7 mouse cellular contexts compared by ENCODE assay signal in the genomic region with DNA sequence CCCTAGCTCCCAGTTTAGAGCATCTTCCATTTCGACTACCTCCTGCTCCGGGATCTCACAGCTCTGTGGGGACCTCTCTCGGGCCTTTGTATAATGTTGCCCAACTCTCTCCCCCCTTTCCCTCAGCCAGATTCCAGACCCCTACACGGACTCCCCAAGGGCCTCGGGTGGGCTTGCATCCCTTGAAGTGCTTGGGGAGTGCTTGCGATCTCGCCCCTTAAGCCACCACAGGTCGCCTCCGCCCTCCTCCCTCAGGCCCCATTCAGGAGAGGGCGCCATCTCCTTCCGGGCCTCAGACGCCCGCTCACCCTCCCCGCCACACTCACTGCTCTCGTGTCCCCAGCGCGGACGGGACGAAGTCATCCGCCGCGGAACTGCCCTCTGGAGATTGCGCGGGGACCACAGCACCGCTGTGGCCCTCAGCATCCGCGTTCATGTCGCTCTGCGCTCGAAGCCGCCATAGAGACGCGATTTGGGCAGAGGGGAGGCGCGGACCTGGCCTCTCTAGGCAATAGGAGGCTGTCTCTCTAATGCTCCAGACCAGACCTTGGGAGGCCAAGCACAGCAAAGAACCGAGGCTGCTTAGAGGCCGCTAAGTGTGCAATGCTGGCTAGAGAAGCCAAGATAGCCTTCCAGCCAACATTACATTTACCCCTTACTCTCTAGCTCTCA. TPM values are rescaled to one million over a fixed set of nuclear protein-coding genes. Genes with fewer than 3 reads are reported as not detected.
DNase-seq lines count a peak whose midpoint lies in the region; ATAC-seq and TF ChIP-seq lines count a peak whose summit lies in the region.

Gene Eef1akmt2, minus strand, starts transcription at position 501 of the 672 bp plus-strand sequence.

- H3K4me1 ChIP-seq in embryonic facial prominence, embryonic 12.5 days = no peaks in the 10 kb centered on the region
- H3K4me1 ChIP-seq in heart, adult 2 months (ENCODE audit: control insufficient read depth, insufficient read depth, low read length) = peaks cover 1% of the 10 kb centered on the region; the same call in 1 of the 2 replicates
- H3K4me1 ChIP-seq in limb, embryonic 13.5 days = peaks cover 24% of the 10 kb centered on the region
- H3K4me1 ChIP-seq in midbrain, embryonic 16.5 days (ENCODE audit: control insufficient read depth, insufficient read depth, low read length) = peaks cover 10% of the 10 kb centered on the region

- intact Hi-C loops in heart, adult 2 months (cut with DNase I) = loop anchor here (1.0 to 10.0 kb wide), 4 partner anchors 40 to 272 kb away; partner anchors contain the start of genes Ctbp2, Fam53b, Fgfr2 and Zranb1

- peak; percentile 66 for TF ChIP-seq CTCF in heart, adult 2 months (IDR thresholded peaks at IDR 0.05)

- no peaks in the 10 kb centered on the region for H3K79me2 ChIP-seq in heart, adult 2 months (replicated peaks; ENCODE audit: control insufficient read depth, insufficient read depth, low read length)

- no peaks in the 10 kb centered on the region for H3K27me3 ChIP-seq in embryonic facial prominence, embryonic 12.5 days
- H3K27me3 ChIP-seq in heart, adult 2 months (ENCODE audit: control insufficient read depth, insufficient read depth, low read length) = no peaks in the 10 kb centered on the region
- no peaks in the 10 kb centered on the region for H3K27me3 ChIP-seq in limb, embryonic 13.5 days
- H3K27me3 ChIP-seq in midbrain, embryonic 16.5 days (ENCODE audit: control insufficient read depth, insufficient read depth, low read depth, low read length) = no peaks in the 10 kb centered on the region

- H3K4me2 ChIP-seq in embryonic facial prominence, embryonic 12.5 days (replicated peaks) = peak within 1 kb of the TSS; percentile 62
- H3K4me2 ChIP-seq in limb, embryonic 13.5 days (replicated peaks) = peak within 1 kb of the TSS; percentile 69
- peak within 1 kb of the TSS; percentile 76 for H3K4me2 ChIP-seq in midbrain, embryonic 16.5 days (ENCODE audit: low read length)

- H3K27ac ChIP-seq in embryonic facial prominence, embryonic 12.5 days = peak within 1 kb of the TSS; percentile 97
- H3K27ac ChIP-seq in heart, adult 2 months = peak within 1 kb of the TSS; percentile 99
- peak within 1 kb of the TSS; percentile 96 for H3K27ac ChIP-seq in limb, embryonic 13.5 days
- H3K27ac ChIP-seq in midbrain, embryonic 16.5 days (ENCODE audit: low read length) = peak within 1 kb of the TSS; percentile 96

- peaks cover 24% of the 10 kb centered on the region for H3K36me3 ChIP-seq in embryonic facial prominence, embryonic 12.5 days
- H3K36me3 ChIP-seq in heart, adult 2 months (ENCODE audit: control insufficient read depth, insufficient read depth, low read length) = no peaks in the 10 kb centered on the region
- peaks cover 33% of the 10 kb centered on the region for H3K36me3 ChIP-seq in limb, embryonic 13.5 days
- H3K36me3 ChIP-seq in midbrain, embryonic 16.5 days (ENCODE audit: control insufficient read depth, insufficient read depth, low read length) = peaks cover 6% of the 10 kb centered on the region; the same call in 1 of the 2 replicates

- WGBS in embryonic facial prominence, embryonic 12.5 days = under 1% methylated on average over 37 of the region's 37 CpGs
- under 1% methylated on average over 37 of the region's 37 CpGs for WGBS in heart, adult 2 months
- WGBS in limb, embryonic 13.5 days = under 1% methylated on average over 37 of the region's 37 CpGs
- WGBS in midbrain, embryonic 16.5 days = 0% methylated on average over 35 of the region's 37 CpGs

- ATAC-seq in embryonic facial prominence, embryonic 12.5 days (ENCODE audit: insufficient number of reproducible peaks, insufficient read depth, low FRiP score, low TSS enrichment) = peak; percentile 97
- ATAC-seq in limb, embryonic 13.5 days (ENCODE audit: low FRiP score, low read depth) = peak; percentile 96
- ATAC-seq in midbrain, embryonic 16.5 days = peak; percentile 97

- peak; percentile 73 for DNase-seq in adrenal gland, postnatal 25 days
- DNase-seq in heart, adult 2 months = peak; percentile 86 to 88
- peak; percentile 83 to 85 for DNase-seq in kidney, adult 8-10 months
- DNase-seq in spleen, postnatal 10 days (ENCODE audit: low spot score in 2 of 2) = peak; percentile 78 to 84

- H3K9me3 ChIP-seq in embryonic facial prominence, embryonic 12.5 days = no peaks in the 10 kb centered on the region
- H3K9me3 ChIP-seq in limb, embryonic 13.5 days = no peaks in the 10 kb centered on the region
- no peaks in the 10 kb centered on the region for H3K9me3 ChIP-seq in midbrain, embryonic 16.5 days (replicated peaks; ENCODE audit: control insufficient read depth, low read length, poor library complexity, severe bottlenecking)

- peak within 1 kb of the TSS; percentile 76 for H3K9ac ChIP-seq in embryonic facial prominence, embryonic 12.5 days
- peak within 1 kb of the TSS; percentile 98 for H3K9ac ChIP-seq in heart, adult 2 months (ENCODE audit: low read depth, low read length)
- H3K9ac ChIP-seq in limb, embryonic 13.5 days = peak within 1 kb of the TSS; percentile 93
- H3K9ac ChIP-seq in midbrain, embryonic 16.5 days (ENCODE audit: low read depth, low read length) = peak within 1 kb of the TSS; percentile 88

- TF ChIP-seq EP300 in heart, adult 2 months (IDR thresholded peaks at IDR 0.05; ENCODE audit: insufficient read depth, low read depth, low read length) = 0 out of 2 replicates have a peak, but pooled peaks have one; percentile 13

- H3K4me3 ChIP-seq in embryonic facial prominence, embryonic 12.5 days = peak within 1 kb of the TSS; percentile 70
- H3K4me3 ChIP-seq in heart, adult 2 months = peak within 1 kb of the TSS; percentile 84
- H3K4me3 ChIP-seq in limb, embryonic 13.5 days = peak within 1 kb of the TSS; percentile 81
- peak within 1 kb of the TSS; percentile 68 for H3K4me3 ChIP-seq in midbrain, embryonic 16.5 days (ENCODE audit: low read depth, low read length)

- peak; percentile 70; the same call in 1 of the 2 replicates for TF ChIP-seq POLR2A in heart, adult 2 months (IDR thresholded peaks at IDR 0.05; ENCODE audit: insufficient read depth, low read depth, low read length)

RNA-seq across cellular contexts. Expression of gene Eef1akmt2, which starts in this region (rescaled TPM):
- 30.5 and 36.6 TPM in 2 replicates for total RNA-seq in adrenal gland, postnatal 25 days (2021)
- 75.7 and 79.1 TPM in 2 replicates for polyA plus RNA-seq in embryonic facial prominence, embryonic 12.5 days (2016; fragmentation: Nextera tagmentation; extraction: Ambion mirVana)
- total RNA-seq in heart, adult 2 months (2021) = 1 to 10 TPM; 7.7 TPM
- polyA plus RNA-seq in heart, adult 2 months (2012; rRNA removed) = 5.2 and 6.0 TPM in 2 replicates
- 76.0 and 78.3 TPM in 2 replicates for polyA plus RNA-seq in limb, embryonic 13.5 days (2015; fragmentation: Nextera tagmentation; extraction: Ambion mirVana)
- polyA plus RNA-seq in midbrain, embryonic 16.5 days (2015; fragmentation: Nextera tagmentation; extraction: Ambion mirVana) = 91.7 and 94.3 TPM in 2 replicates

Comparison
In these comparisons a context has a peak if more than half of its experiments do, and no peak if none do; other contexts are left out.
1. Peak in every context shown above with its lines: DNase-seq, ATAC-seq, H3K4me3 ChIP-seq and H3K27ac ChIP-seq.
2. RNA of gene Eef1akmt2 (polyA plus RNA-seq): 91.7 to 94.3 TPM in midbrain, embryonic 16.5 days, 75.7 to 79.1 TPM in embryonic facial prominence, embryonic 12.5 days and 76.0 to 78.3 TPM in limb, embryonic 13.5 days; 5.2 to 6.0 TPM in heart, adult 2 months; every median in the first group is over 10 times any median in the second.